Mouse (Mus musculus) T-helper 17 cell (primary cell): Measurements from ENCODE around the gene Iqschfp.

Experiments used
- in situ Hi-C, 2 experiments: fragments of 300-600 bp; cut with MboI, MseI; formaldehyde crosslinking; loops; 1 replicate in 1 of 2; 2 replicates in 1 of 2; pipeline ENCODE4 v1.15.1; 2025; ENCODE audit warnings: high pct_unique_total_duplicates in 2 of 2

The Iqschfp gene

DNA sequence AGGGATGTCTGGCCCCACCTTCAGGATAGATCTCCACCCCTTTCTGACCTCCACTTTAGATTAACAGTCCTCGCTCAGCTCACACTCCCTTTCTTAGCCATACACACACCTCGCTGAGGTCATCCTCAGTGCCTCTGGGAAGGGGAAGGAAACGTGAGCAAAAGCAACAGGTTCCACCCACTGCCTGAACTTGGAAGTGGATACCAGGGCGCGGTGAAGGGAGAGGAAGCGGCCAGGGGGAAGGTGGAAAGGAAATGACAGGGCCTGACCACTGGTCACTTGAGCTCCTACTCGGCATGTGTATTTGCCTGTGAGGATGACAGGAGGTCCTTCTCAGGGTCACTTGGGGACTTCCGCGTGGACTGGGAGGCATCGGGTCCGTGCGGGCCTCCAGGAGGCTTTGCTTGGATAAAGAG is 601.1 kb downstream of the Iqschfp start:
- in situ Hi-C loops: no loop called here

GRCm38 (mm10) chr3:68493586-68494295 is 601.7 kb downstream of the Iqschfp start:
- in situ Hi-C loops: no loop called here

- in situ Hi-C loops: no loop called here
Measured at GRCm38 (mm10) chr3:68494296-68495095, 602.5 kb downstream of the Iqschfp start.

- in situ Hi-C loops: no loop called here
Measured at GRCm38 (mm10) chr3:68495096-68495735, 603.2 kb downstream of the Iqschfp start.

DNA sequence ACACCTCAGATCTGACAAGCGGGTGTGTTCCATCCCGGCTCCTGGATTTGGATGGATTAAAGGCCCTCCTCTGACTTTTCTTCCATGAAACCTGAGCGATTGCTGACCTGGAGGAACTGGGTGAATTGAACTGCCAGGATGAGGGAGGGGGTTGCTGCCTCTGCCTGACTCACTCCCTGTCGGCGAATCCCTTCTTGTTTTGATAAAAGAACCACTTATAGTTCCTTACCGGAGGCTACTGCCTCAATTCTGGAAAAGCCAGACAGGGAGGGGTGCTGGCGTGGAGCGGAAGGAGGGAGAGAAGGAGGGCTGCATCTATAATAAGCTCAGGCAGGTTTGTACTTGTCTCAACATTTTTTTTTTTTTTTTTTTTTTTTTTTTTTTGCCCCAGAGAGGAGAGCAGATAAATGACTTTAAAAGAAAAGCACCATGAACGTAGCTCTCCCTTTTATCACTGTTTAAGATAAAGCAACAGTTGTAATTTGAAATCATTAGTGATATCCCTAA is 603.8 kb downstream of the Iqschfp start:
- in situ Hi-C loops: no loop called here

- in situ Hi-C loops: no loop called here
Measured at GRCm38 (mm10) chr3:68496513-68496912, 604.5 kb downstream of the Iqschfp start.

GRCm38 (mm10) chr3:68499532-68500152 is 607.6 kb downstream of the Iqschfp start:
- in situ Hi-C loops: no loop called here

DNA sequence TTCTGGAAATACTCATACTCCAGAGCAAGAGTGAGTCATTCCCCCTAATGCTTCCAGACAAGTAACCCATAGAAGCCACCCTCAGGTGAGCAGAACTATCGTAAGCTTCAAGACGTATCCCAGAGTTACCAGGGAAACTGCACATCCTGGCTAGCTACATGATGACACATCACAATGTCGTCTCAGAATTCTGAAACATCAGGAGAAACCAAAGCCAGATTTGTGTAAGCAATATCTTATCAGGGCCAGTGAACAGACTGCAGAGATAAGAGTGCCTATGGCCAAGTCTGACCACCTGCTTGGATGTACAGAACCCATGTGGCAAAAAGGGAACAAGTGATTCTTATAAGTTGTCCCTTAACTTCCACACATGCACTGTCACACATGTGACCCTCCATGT is 612.8 kb downstream of the Iqschfp start:
- in situ Hi-C loops: no loop called here

- in situ Hi-C loops: no loop called here
Measured at GRCm38 (mm10) chr3:68506769-68507318, 614.8 kb downstream of the Iqschfp start.

- in situ Hi-C loops: no loop called here
Measured at GRCm38 (mm10) chr3:68508629-68509028, 616.6 kb downstream of the Iqschfp start.

DNA sequence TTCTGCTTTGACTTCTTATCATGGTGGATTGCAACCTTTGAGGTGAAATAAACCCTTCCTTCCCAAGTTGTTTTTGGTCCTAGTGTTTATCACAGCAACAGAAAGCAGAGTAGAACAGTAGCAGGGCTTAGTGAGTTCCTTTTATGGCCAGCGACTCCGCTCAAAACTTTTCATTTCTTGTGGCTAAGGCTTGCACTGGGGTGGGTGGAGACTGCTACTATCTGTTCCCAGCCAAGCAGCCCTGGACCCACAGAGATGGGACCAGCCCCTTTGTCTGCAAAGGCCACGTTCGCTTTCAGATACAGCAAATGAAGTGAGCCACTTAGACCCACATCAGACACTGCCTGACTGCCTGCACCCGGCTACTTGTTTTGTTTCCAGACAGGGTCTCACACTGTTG is 618.8 kb downstream of the Iqschfp start:
- in situ Hi-C loops: no loop called here

- in situ Hi-C loops: no loop called here
Measured at GRCm38 (mm10) chr3:68511744-68512143, 619.7 kb downstream of the Iqschfp start.

- in situ Hi-C loops: no loop called here
Measured at GRCm38 (mm10) chr3:68512327-68512726, 620.3 kb downstream of the Iqschfp start.

DNA sequence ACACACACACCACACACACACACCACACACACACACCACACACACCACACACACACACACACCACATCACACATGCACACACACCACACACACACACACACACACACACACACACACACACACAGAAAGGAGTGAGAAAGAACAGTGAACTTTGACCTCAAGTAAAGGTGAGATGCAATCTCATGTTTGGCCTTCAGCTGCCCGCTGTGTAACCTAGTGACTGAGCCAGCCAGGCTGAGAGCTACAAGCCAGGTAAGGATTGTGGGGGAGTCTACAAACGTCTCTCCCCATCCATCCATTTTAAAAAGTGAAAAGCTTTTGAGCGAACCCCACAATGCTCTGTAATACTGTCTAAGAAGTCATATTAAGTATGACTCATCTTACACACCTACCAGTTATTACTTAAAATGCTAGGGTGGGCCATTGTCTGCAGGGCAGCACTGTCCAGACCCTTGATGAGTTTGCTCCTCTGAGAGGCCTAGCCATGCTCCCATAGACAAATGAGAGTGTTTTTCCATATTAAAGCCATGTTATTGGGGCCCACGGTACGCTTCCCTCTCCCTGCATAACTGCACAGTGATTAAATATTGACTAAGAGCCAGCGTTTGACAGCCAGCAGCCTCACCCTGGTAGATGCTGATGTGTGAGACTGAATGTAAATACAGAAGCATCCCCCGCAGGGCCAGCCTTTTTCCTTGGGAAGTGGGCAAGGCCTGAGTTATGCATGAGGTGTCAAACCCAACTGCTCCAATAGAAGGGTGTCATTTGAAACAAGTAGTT is 621.5 kb downstream of the Iqschfp start:
- in situ Hi-C loops: no loop called here

DNA sequence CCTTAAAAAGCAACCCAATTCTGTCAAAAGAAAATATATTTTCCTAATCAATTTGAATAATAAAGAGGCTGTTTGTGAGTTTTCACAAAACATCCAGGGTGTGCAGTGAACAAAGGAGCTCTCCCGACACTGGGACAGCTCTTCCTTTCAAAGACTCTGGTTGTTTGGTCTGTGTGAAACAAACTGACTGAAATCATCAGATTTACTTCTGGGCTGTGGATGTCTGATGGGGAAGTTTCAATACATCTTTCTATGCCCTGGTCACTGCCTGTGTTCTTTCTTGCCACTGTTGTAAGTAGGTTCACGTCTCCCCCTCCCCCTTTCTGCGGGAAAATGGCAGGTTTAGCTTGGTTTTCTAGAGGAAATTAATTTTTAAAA is 622.1 kb downstream of the Iqschfp start:
- in situ Hi-C loops: no loop called here

DNA sequence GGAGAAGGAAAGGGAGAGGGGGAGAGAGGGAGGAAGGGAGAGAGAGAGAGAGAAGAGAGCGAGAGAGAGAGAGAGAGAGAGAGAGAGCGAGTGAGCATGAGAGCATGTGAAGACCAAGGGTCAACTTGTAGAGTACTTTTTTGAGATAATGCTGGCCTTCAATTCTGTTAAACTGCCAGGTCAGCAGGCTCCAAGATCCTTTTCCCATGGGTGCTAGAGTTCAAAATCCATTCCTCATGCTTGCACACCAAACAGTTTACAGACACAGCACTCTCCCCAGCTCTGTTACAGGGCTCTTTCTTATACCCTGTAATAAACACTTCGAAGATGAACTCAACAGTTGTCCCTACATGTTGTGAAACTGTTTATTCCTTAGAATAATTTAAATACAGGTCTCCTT is 622.7 kb downstream of the Iqschfp start:
- in situ Hi-C loops: no loop called here

DNA sequence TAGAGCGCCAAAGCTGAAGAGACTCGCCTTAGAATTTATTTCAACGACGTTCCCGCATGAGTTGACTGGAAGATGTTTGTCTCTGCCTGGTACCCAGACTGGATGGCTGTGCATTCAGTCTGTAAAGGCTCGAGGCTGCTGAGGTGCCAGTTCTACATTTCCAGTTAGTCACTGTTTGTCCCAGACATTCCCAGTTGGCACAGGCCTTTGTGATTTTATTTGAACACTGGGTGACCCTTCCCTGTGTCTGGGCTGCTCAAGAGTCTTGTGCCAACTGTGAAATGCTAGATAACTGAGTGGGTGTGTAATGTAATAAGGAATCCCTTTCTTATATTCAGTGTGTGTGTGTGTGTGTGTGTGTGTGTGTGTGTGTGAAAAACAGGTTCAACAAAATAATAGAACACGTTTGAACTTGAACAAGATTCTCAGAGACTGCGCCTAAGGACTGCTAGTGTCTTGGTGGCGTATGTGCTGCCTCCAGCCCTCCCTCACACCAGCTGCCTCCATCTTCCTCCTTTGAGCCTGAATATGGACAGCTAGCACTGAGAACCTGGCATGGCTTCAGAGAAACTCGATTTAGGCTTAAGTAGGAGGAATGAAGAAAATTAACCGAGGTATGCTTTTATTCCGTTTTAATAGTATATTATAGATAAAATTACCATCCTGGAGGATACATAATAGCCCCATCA is 624.5 kb downstream of the Iqschfp start:
- in situ Hi-C loops: no loop called here

DNA sequence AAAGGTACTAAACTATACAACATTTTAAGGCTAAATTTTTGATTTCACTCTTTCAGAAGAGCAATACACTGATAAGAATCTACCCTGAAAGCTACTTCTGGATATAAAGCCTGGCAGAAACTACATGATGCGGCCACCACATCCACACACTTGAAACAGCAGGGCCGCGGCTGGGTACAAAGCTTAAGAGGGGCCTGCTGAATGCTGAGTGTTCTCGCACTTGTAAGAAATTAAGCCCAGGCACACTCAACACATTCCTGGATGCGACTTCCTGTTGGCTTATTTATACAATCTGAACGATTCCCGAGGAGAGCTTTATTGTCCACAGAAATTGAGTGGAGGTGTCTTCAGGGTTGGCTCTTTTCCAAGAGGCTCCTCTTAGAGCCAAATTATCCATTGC is 625.2 kb downstream of the Iqschfp start:
- in situ Hi-C loops: no loop called here

DNA sequence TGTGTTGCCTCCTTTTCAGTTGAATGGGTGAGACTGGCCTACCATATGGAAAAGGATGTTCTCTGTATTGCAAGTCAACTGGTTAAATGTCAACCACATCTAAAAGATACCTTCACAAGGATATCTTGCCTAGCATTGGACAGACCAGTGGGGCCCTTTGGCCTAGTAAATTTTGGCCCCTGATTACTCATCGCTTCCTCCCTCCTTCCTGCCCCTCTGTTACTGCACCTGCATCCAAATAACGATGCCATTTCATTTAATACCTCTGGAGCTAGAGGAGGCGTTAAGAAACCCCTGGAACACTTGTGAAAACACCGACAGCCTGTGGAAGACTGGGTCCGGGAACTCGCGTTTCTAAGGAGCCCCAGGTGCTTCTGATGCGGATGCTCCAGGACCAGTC is 626.0 kb downstream of the Iqschfp start:
- in situ Hi-C loops: no loop called here

GRCm38 (mm10) chr3:68518586-68518985 is 626.6 kb downstream of the Iqschfp start:
- in situ Hi-C loops: no loop called here
